Mouse (Mus musculus): ENCODE measurements around the gene Lenep. TPM values are rescaled to one million over a fixed set of nuclear protein-coding genes. Genes with fewer than 3 reads are reported as not detected.

Gene Lenep
- total and polyA plus RNA-seq, 3 experiments: not detected

GRCm38 (mm10) chr3:89395806-89396653 lies 6.6 kb downstream of the Lenep start:
- Histone ChIP-seq H3K9ac (ENCODE audit: control insufficient read depth, low read depth, low read length, poor library complexity, severe bottlenecking) (peak overlapping the region; percentile 73), H3K27ac (ENCODE audit: control insufficient read depth, low read depth, low read length) (peak overlapping the region; percentile 75), H3K79me2 (ENCODE audit: control insufficient read depth, insufficient read depth, low read length, poor library complexity) (peaks cover 16% of the 10 kb centered on the region), H3K36me3 (ENCODE audit: control insufficient read depth in 1 of 2, insufficient read depth in 2 of 2, low read length in 2 of 2) (peaks cover 2 to 6% of the 10 kb centered on the region in 2 experiments; a peak in 3 of 4 replicates), H3K9me3 (replicated peaks; ENCODE audit: insufficient read depth, low read length) (no peaks in the 10 kb centered on the region), H3K4me1 (ENCODE audit: control insufficient read depth in 1 of 2, insufficient read depth in 2 of 2, low read length in 2 of 2) (peaks cover 7 to 13% of the 10 kb centered on the region in 2 experiments), H3K27me3 (ENCODE audit: control insufficient read depth in 1 of 2, insufficient read depth in 2 of 2, low read length in 2 of 2) (no peaks in the 10 kb centered on the region), H3K4me3 (ENCODE audit: control insufficient read depth in 1 of 2, insufficient read depth in 1 of 2, low read depth in 2 of 2, low read length in 2 of 2) (peak overlapping the region; percentile 75 to 78)
- DNase-seq (ENCODE audit: low read depth, low spot score): peak; percentile 91
- TF ChIP-seq ZMIZ1 (IDR thresholded peaks at IDR 0.05; ENCODE audit: low read depth, low read length) (peak; percentile 99), NELFE (IDR thresholded peaks at IDR 0.05; ENCODE audit: low read depth, low read length) (peak; percentile 58), SIN3A (IDR thresholded peaks at IDR 0.05; ENCODE audit: low read length) (peak; percentile 37), NRF1 (IDR thresholded peaks at IDR 0.05; ENCODE audit: insufficient read depth, low read depth, low read length, poor library complexity, severe bottlenecking) (no peak), RAD21 (IDR thresholded peaks at IDR 0.05; ENCODE audit: low read depth, low read length) (peak; percentile 47), POLR2AphosphoS2 (IDR thresholded peaks at IDR 0.05; ENCODE audit: low read length) (peak; percentile 84; the same call in 1 of the 2 replicates), MAZ (IDR thresholded peaks at IDR 0.05; ENCODE audit: low read depth, low read length) (peak; percentile 56), JUND (IDR thresholded peaks at IDR 0.05; ENCODE audit: low read depth, low read length) (no peak), BHLHE40 (IDR thresholded peaks at IDR 0.05; ENCODE audit: borderline replicate concordance, low read depth, low read length) (no peak), TCF12 (IDR thresholded peaks at IDR 0.05; ENCODE audit: low read depth, low read length) (peak; percentile 17; the same call in 1 of the 2 replicates), TAL1 (IDR thresholded peaks at IDR 0.05; ENCODE audit: low read length) (no peak), CTCF (IDR thresholded peaks at IDR 0.05 in 2 of 3, conservative IDR thresholded peaks at IDR 0.05 in 1 of 3; ENCODE audit: control insufficient read depth in 1 of 3, insufficient read depth in 1 of 3, low read depth in 2 of 3, low read length in 3 of 3, poor library complexity in 1 of 3, severe bottlenecking in 1 of 3) (peak; percentile 91 to 97 (median 96)), GATA1 (IDR thresholded peaks at IDR 0.05; ENCODE audit: low read depth, low read length) (0 out of 2 replicates have a peak, but pooled peaks have one; percentile 41), POLR2A (IDR thresholded peaks at IDR 0.05; ENCODE audit: control insufficient read depth in 1 of 2, insufficient read depth in 1 of 2, low read depth in 1 of 2, low read length in 2 of 2, poor library complexity in 1 of 2) (peak; percentile 90 to 91; a peak in 3 of 4 replicates), MYC (IDR thresholded peaks at IDR 0.05; ENCODE audit: low read depth, low read length) (0 out of 2 replicates have a peak, but pooled peaks have one; percentile 24), SMC3 (IDR thresholded peaks at IDR 0.05; ENCODE audit: low read depth, low read length) (peak; percentile 74), HCFC1 (IDR thresholded peaks at IDR 0.05; ENCODE audit: low read depth, low read length) (peak; percentile 64), MEF2A (IDR thresholded peaks at IDR 0.05; ENCODE audit: extremely low read depth, insufficient replicate concordance, low read depth, low read length, poor library complexity, severe bottlenecking) (peak; percentile 82), EP300 (IDR thresholded peaks at IDR 0.05; ENCODE audit: low read depth in 1 of 2, low read length in 2 of 2) (no peak; a peak in 1 of 4 replicates), ZKSCAN1 (IDR thresholded peaks at IDR 0.05; ENCODE audit: low read depth, low read length) (0 out of 2 replicates have a peak, but pooled peaks have one; percentile 21), MXI1 (IDR thresholded peaks at IDR 0.05; ENCODE audit: low read depth, low read length) (peak; percentile 5; the same call in 1 of the 2 replicates), ETS1 (IDR thresholded peaks at IDR 0.05; ENCODE audit: low read depth, low read length) (peak; percentile 74), ELF1 (IDR thresholded peaks at IDR 0.05; ENCODE audit: low read depth, low read length) (peak; percentile 42), TBP (IDR thresholded peaks at IDR 0.05; ENCODE audit: low read depth, low read length) (peak; percentile 98), MYB (IDR thresholded peaks at IDR 0.05; ENCODE audit: low read depth, low read length) (no peak), USF1 (IDR thresholded peaks at IDR 0.05; ENCODE audit: low read depth, low read length) (0 out of 2 replicates have a peak, but pooled peaks have one; percentile 2), MAFK (IDR thresholded peaks at IDR 0.05; ENCODE audit: borderline replicate concordance, low read depth, low read length) (0 out of 2 replicates have a peak, but pooled peaks have one; percentile 45)
